Comparison of ENCODE assay signal across 25 mouse cellular contexts in the genomic region with DNA sequence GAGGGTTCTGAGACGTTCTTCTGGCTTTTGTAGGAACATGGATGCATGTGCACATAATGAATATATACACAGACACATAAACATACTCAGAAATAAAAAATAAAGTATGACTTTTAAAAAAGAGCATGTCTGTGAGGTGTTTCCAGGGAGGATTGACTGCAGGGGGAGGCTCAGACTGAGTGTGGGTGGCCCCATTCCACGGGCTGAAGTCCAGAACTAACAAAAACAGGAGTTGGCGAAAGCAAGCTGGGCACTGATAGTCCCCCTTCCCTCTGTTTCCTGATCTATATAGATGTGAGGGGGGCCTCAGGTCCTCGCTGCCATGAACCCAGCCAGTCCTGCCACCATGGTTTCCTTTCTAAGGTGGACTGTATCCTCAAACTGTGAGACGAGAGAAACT. TPM values are rescaled to one million over a fixed set of nuclear protein-coding genes. Genes with fewer than 3 reads are reported as not detected.
DNase-seq lines count a peak whose midpoint lies in the region; ATAC-seq and TF ChIP-seq lines count a peak whose summit lies in the region.
"Had no signal": no experiment of that assay in that cellular context is flagged by ENCODE, and none has a peak within 500 bp of the region (broad histone marks: within the 10 kb centered on the region; RNA-seq: fewer than 3 reads in every experiment).

No protein-coding gene starts in this region.

- H3K9ac ChIP-seq in neural tube, embryonic 13.5 days = no peak overlapping the region
- H3K9ac ChIP-seq in intestine, embryonic 16.5 days (ENCODE audit: low read depth, low read length) = no peak overlapping the region
- H3K9ac ChIP-seq: limb, embryonic 12.5 days; liver, embryonic 12.5 days; liver, postnatal 0 days; midbrain, embryonic 13.5 days had no signal

- intact Hi-C loops in gastrocnemius, adult 2 months (cut with DNase I) = no loop called here

- no peaks in the 10 kb centered on the region for H3K9me3 ChIP-seq in neural tube, embryonic 13.5 days
- no peaks in the 10 kb centered on the region for H3K9me3 ChIP-seq in intestine, embryonic 16.5 days (ENCODE audit: control insufficient read depth, low read length)
- H3K9me3 ChIP-seq: hindbrain, embryonic 10.5 days; limb, embryonic 12.5 days; liver, embryonic 12.5 days; midbrain, embryonic 13.5 days had no signal

- H3K27ac ChIP-seq in gastrocnemius, adult 2 months = no peak overlapping the region
- peak overlapping the region; percentile 53; the same call in 1 of the 2 replicates for H3K27ac ChIP-seq in layer of hippocampus, adult 2 months
- 0 out of 2 replicates have a peak overlapping the region, but pooled peaks have one; percentile 5 for H3K27ac ChIP-seq in neural tube, embryonic 13.5 days (replicated peaks)
- H3K27ac ChIP-seq in intestine, embryonic 16.5 days (ENCODE audit: low read length) = no peak overlapping the region
- H3K27ac ChIP-seq: hindbrain, embryonic 10.5 days; kidney, postnatal 0 days; limb, embryonic 12.5 days; liver, embryonic 12.5 days; midbrain, embryonic 13.5 days had no signal

- H3K4me1 ChIP-seq in neural tube, embryonic 13.5 days (replicated peaks) = peaks cover 1% of the 10 kb centered on the region
- H3K4me1 ChIP-seq in intestine, embryonic 16.5 days (ENCODE audit: control insufficient read depth, insufficient read depth, low read length) = no peaks in the 10 kb centered on the region
- H3K4me1 ChIP-seq: liver, embryonic 12.5 days; midbrain, embryonic 13.5 days had no signal

- no peak overlapping the region for H3K4me2 ChIP-seq in neural tube, embryonic 13.5 days
- H3K4me2 ChIP-seq in intestine, embryonic 16.5 days (ENCODE audit: low read depth, low read length) = no peak overlapping the region
- H3K4me2 ChIP-seq: limb, embryonic 12.5 days; liver, embryonic 12.5 days; midbrain, embryonic 13.5 days had no signal

- WGBS in neural tube, embryonic 13.5 days = 79% methylated on average over 5 of the region's 5 CpGs
- WGBS in intestine, embryonic 16.5 days = 75% methylated on average over 5 of the region's 5 CpGs

- no peak overlapping the region for H3K4me3 ChIP-seq in gastrocnemius, adult 2 months
- no peak overlapping the region for H3K4me3 ChIP-seq in layer of hippocampus, adult 2 months
- H3K4me3 ChIP-seq in neural tube, embryonic 13.5 days = no peak overlapping the region
- H3K4me3 ChIP-seq in intestine, embryonic 16.5 days (ENCODE audit: low read length) = no peak overlapping the region
- H3K4me3 ChIP-seq: hindbrain, embryonic 10.5 days; limb, embryonic 12.5 days; liver, embryonic 12.5 days; midbrain, embryonic 13.5 days had no signal

- no peaks in the 10 kb centered on the region for H3K27me3 ChIP-seq in neural tube, embryonic 13.5 days
- no peaks in the 10 kb centered on the region for H3K27me3 ChIP-seq in intestine, embryonic 16.5 days (replicated peaks; ENCODE audit: control insufficient read depth, insufficient read depth, low read length)
- H3K27me3 ChIP-seq: limb, embryonic 12.5 days; liver, embryonic 12.5 days; midbrain, embryonic 13.5 days had no signal

- no peak for ATAC-seq in neural tube, embryonic 13.5 days (ENCODE audit: low read depth)
- ATAC-seq in intestine, embryonic 16.5 days = no peak
- ATAC-seq: CD4-positive, CD25-positive, alpha-beta regulatory T cell, adult 4 months; forebrain, embryonic 14.5 days; liver, embryonic 12.5 days; liver, postnatal 0 days; midbrain, embryonic 13.5 days had no signal

- DNase-seq in gastrocnemius, adult 2 months = peak; percentile 24
- no peak for DNase-seq in gastrocnemius, postnatal 4 days (ENCODE audit: low spot score in 2 of 2)
- no peak for DNase-seq in layer of hippocampus, adult 2 months (ENCODE audit: low spot score in 2 of 2)
- no peak for DNase-seq in layer of hippocampus, adult 9-10 months (ENCODE audit: low spot score)
- no peak for DNase-seq in neural tube, embryonic 10.5 days (ENCODE audit: extremely low spot score, low spot score)
- DNase-seq: adrenal gland, postnatal 25 days; cerebellum, adult 11-12 months; cerebellum, adult 9-11 months; gastrocnemius, postnatal 10 days; heart, postnatal 14 days; kidney, adult 18-20 months; liver, postnatal 0 days; lung, postnatal 36 days; right cerebral cortex, adult 18-20 months; spleen, adult 18-20 months; thymus, postnatal 14 days had no signal

- no peak for TF ChIP-seq CTCF in gastrocnemius, adult 2 months (IDR thresholded peaks at IDR 0.05)
- no peak for TF ChIP-seq CTCF in layer of hippocampus, adult 2 months (conservative IDR thresholded peaks at IDR 0.05)

- no peaks in the 10 kb centered on the region for H3K36me3 ChIP-seq in neural tube, embryonic 13.5 days
- no peaks in the 10 kb centered on the region for H3K36me3 ChIP-seq in intestine, embryonic 16.5 days (ENCODE audit: control insufficient read depth, insufficient read depth, low read length)
- H3K36me3 ChIP-seq: hindbrain, embryonic 10.5 days; limb, embryonic 12.5 days; liver, embryonic 12.5 days; midbrain, embryonic 13.5 days had no signal

RNA-seq across cellular contexts. Expression of a gene that starts 57.9 kb away (rescaled TPM):
- 1 to 10 TPM; 8.5 to 8.6 TPM for total RNA-seq in gastrocnemius, adult 2 months (2021)
- total RNA-seq in gastrocnemius, postnatal 4 days (2021) = 10 to 100 TPM; 14.8 to 17.9 TPM
- 10 to 100 TPM; 24.2 to 26.5 TPM for total RNA-seq in layer of hippocampus, adult 2 months (2021)
- polyA plus RNA-seq in neural tube, embryonic 13.5 days (2015; fragmentation: Nextera tagmentation; extraction: Ambion mirVana) = 29.1 and 31.0 TPM in 2 replicates
- polyA plus RNA-seq in intestine, embryonic 16.5 days (2015; fragmentation: Nextera tagmentation; extraction: Ambion mirVana) = 27.7 and 29.3 TPM in 2 replicates

RNA-seq across cellular contexts. Expression of a gene that starts 58.0 kb away (rescaled TPM):
- total RNA-seq in gastrocnemius, adult 2 months (2021) = 10 to 100 TPM; 13.9 to 14.8 TPM
- 10 to 100 TPM; 20.7 to 23.4 TPM for total RNA-seq in gastrocnemius, postnatal 4 days (2021)
- total RNA-seq in layer of hippocampus, adult 2 months (2021) = 100 to 1,000 TPM; 253 to 265 TPM
- polyA plus RNA-seq in neural tube, embryonic 13.5 days (2015; fragmentation: Nextera tagmentation; extraction: Ambion mirVana) = 31.4 and 31.8 TPM in 2 replicates
- 3.4 and 4.2 TPM in 2 replicates for polyA plus RNA-seq in intestine, embryonic 16.5 days (2015; fragmentation: Nextera tagmentation; extraction: Ambion mirVana)

Comparison
In these comparisons a context has a peak if more than half of its experiments do, and no peak if none do; other contexts are left out.
1. H3K27ac ChIP-seq: peak in layer of hippocampus, adult 2 months (single experiment) and neural tube, embryonic 13.5 days (single experiment); none in gastrocnemius, adult 2 months (single experiment) and intestine, embryonic 16.5 days (single experiment).
2. RNA of a gene that starts 58.0 kb away (total RNA-seq): 253 to 265 TPM in layer of hippocampus, adult 2 months; 20.7 to 23.4 TPM in gastrocnemius, postnatal 4 days and 13.9 to 14.8 TPM in gastrocnemius, adult 2 months; every median in the first group is over 10 times any median in the second.